Mouse (Mus musculus): ENCODE measurements around the gene Slc39a8.

Slc39a8 gene

GRCm38 (mm10) chr3:135825016-135825753 lies at the start of gene Slc39a8:
Gene Slc39a8, plus strand, starts transcription at chr3:135825279.
- peak; percentile 91 for DNase-seq

- DNase-seq: no peak
Observed at GRCm38 (mm10) chr3:135785065-135785464, 40.0 kb upstream of the Slc39a8 start.

- DNase-seq: no peak
Observed at GRCm38 (mm10) chr3:135796117-135796516, 29.0 kb upstream of the Slc39a8 start.

- DNase-seq: no peak
Observed at GRCm38 (mm10) chr3:135798241-135798640, 26.8 kb upstream of the Slc39a8 start.

GRCm38 (mm10) chr3:135798665-135799064 lies 26.4 kb upstream of the Slc39a8 start:
- DNase-seq: no peak

GRCm38 (mm10) chr3:135814665-135815064 lies 10.4 kb upstream of the Slc39a8 start:
- no peak for DNase-seq

GRCm38 (mm10) chr3:135815973-135816727 lies 8.9 kb upstream of the Slc39a8 start:
- DNase-seq: no peak

- DNase-seq: no peak
Observed at GRCm38 (mm10) chr3:135817124-135817523, 8.0 kb upstream of the Slc39a8 start.

- no peak for DNase-seq
Observed at GRCm38 (mm10) chr3:135824436-135824835, 643 bp upstream of the Slc39a8 start.

- peak; percentile 75 for DNase-seq
Observed at GRCm38 (mm10) chr3:135825754-135826683, 940 bp downstream of the Slc39a8 start.

- DNase-seq: no peak
Observed at GRCm38 (mm10) chr3:135826684-135827249, 1.7 kb downstream of the Slc39a8 start.

- DNase-seq: no peak
Observed at GRCm38 (mm10) chr3:135828000-135828399, 2.9 kb downstream of the Slc39a8 start.

- DNase-seq: no peak
Observed at GRCm38 (mm10) chr3:135832496-135832895, 7.4 kb downstream of the Slc39a8 start.

GRCm38 (mm10) chr3:135832907-135833306 lies 7.8 kb downstream of the Slc39a8 start:
- no peak for DNase-seq

GRCm38 (mm10) chr3:135834988-135835387 lies 9.9 kb downstream of the Slc39a8 start:
- DNase-seq: no peak

- DNase-seq: no peak
Observed at GRCm38 (mm10) chr3:135839535-135839934, 14.5 kb downstream of the Slc39a8 start.

- no peak for DNase-seq
Observed at GRCm38 (mm10) chr3:135840185-135840584, 15.1 kb downstream of the Slc39a8 start.

GRCm38 (mm10) chr3:135841716-135842511 lies 16.8 kb downstream of the Slc39a8 start:
- no peak for DNase-seq

- DNase-seq: peak; percentile 16
Observed at GRCm38 (mm10) chr3:135843181-135843580, 18.1 kb downstream of the Slc39a8 start.

- DNase-seq: no peak
Observed at GRCm38 (mm10) chr3:135843707-135844106, 18.6 kb downstream of the Slc39a8 start.

- no peak for DNase-seq
Observed at GRCm38 (mm10) chr3:135844835-135845234, 19.8 kb downstream of the Slc39a8 start.

- DNase-seq: no peak
Observed at GRCm38 (mm10) chr3:135845860-135846259, 20.8 kb downstream of the Slc39a8 start.

Measured in thymus, postnatal 14 days (tissue).